Mouse (Mus musculus): ENCODE measurements around the gene Hyal2.
A peak's percentile ranks its signal among the peaks of the same experiment; 100 is the strongest.

Hyal2 gene

GRCm38 (mm10) chr9:107609433-107609830 lies 41.7 kb downstream of the Hyal2 start:
- no peak for DNase-seq (ENCODE audit: low spot score in 2 of 2)

DNA sequence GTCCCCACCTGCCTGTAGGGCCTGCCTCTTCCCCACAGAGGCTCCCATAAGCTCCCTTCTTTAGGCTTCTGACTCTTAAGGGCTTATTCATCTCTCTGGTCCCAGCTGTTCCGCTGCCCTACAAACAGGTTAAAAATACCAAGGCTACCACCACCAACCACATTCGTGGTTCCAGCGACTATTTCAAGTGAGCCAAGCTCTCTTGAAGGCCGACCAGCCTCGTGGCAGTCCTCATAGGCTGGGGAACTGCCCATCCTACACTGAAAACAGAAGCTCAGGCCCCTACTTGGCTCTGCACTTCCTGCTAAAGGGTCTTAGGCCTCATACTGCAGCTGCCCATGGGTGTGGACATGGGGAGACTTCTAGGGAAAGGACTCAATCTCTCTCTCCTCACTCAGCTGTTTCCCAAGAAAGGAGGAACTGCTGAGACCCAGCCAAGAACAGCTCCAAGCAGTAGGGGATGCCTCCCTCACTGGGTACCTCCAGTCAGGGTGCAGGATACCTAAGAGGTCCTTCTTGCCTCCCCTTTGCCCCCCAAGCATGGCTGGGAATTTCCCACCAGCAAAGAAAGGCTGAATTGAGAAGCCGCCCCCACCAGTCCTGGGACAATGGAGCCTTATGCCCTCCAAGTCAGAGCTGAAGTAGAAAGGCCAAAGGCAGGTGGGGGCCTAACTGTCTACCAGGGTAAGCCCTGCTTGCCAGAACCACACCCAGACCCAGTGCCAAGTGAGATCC lies 43.9 kb downstream of the Hyal2 start:
- DNase-seq (ENCODE audit: low spot score in 2 of 2): no peak

GRCm38 (mm10) chr9:107612191-107612944 lies 44.6 kb downstream of the Hyal2 start:
- DNase-seq (ENCODE audit: low spot score in 2 of 2): peak; percentile 94 to 98

DNA sequence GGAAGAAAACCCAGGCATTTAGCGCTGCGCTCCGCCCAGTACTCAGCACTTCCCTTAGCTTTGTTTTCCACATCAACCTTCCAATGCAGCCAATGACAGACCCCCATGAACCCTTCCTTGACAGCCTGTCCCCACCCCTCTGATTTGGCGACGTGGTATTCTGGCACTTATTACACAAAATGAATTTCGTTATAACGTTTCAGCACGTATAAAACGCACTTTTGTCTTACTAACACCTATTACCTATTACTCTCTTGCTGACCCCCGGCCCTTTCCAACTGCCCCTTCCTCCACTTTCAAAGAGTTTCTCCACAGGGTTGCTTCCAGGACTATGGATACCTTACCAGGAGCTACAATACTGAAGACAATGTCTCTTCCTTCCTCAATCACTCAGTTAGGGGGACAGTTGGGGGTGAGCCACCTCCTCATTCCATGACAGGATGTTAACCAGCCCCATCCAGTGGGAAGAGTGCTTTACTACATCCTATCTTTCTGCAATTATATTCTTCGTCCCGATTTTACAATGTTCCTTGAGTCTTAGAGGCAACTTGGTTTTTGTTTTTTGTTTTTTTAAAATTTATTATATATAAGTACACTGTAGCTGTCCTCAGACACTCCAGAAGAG lies 45.3 kb downstream of the Hyal2 start:
- no peak for DNase-seq (ENCODE audit: low spot score in 2 of 2)

DNA sequence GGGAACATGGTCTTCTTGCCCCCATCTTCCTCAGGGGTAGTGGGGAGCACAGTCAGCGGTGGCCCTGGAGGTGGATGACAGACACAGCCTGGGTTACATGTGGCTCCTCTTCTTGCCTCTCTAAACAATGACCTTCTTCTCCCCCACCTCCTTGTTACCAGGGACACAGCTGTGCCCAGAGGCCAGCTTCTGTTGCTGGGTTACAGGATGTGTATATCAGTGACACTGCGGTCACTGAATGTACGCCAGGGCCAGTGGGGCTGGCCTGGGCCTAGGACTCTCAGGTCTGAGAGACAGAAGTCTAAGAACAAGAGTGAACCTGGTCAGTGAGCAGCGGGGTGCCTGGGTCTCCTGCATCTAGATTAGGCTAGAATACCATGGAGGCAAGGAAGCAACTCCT lies 47.3 kb downstream of the Hyal2 start:
- no peak for DNase-seq (ENCODE audit: low spot score in 2 of 2)

GRCm38 (mm10) chr9:107617461-107617860 lies 49.7 kb downstream of the Hyal2 start:
- no peak for DNase-seq (ENCODE audit: low spot score in 2 of 2)

DNA sequence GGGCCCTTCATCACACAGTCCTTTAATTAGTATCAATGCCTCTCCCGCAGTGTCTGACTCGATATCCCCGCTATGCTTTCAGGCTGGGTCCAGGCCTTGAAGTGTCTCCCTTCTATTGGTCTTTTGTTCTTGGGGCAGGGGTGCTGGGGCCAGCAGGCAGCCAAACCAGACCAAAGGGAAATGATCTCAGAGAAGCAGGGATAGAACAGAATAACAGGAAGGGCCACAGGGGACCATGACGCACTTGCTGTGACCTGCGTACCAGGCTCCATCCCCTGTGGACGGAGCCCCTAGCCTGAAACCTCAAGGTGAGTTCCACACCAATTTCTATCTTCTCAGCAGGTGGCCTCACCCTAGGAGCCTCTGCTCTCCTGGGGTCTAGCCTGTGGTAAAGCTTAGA lies 50.4 kb downstream of the Hyal2 start:
- no peak for DNase-seq (ENCODE audit: low spot score in 2 of 2)

DNA sequence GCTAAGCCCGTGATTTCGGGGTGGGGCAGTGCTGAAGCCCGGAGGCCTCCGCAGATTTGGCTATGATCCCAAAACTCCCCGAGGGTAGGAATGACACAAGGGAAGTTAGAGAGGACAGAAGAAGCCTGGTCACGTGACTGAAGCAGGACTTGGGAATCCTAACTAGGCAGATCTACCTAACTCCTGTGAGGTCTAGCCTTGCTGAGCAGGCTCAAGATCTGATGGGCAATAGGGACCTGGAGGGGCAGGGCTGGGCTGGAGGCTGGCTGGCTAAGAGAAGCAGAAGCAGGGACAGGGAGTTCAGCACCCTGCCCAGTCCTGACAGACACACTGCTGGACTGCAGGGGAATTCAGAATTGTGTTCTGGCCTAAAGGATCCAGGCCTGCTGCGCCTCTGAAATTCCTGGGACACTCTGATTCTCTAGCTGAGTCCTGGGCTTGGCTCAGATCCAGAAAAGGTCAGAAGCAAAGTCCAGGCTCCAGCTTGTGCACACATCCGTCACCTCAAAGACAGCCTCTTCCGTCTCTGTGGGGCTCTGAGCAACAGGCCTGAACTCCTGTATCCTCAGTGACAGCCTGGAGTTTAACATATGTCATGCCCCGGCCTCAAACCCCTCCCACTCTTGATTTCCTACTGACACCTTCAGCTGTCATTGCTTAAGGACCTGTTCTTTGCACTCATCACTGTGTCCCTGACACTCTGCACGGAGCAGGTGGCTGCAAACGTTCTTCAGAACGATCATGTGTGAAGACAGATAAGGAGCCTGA lies 51.2 kb downstream of the Hyal2 start:
- no peak for DNase-seq (ENCODE audit: low spot score in 2 of 2)

GRCm38 (mm10) chr9:107619546-107619879 lies 51.8 kb downstream of the Hyal2 start:
- DNase-seq (ENCODE audit: low spot score in 2 of 2): no peak

- no peak for DNase-seq (ENCODE audit: low spot score in 2 of 2)
Measured at GRCm38 (mm10) chr9:107620954-107621353, 53.2 kb downstream of the Hyal2 start.
